ENCODE assay signal across 23 mouse cellular contexts in the genomic region with DNA sequence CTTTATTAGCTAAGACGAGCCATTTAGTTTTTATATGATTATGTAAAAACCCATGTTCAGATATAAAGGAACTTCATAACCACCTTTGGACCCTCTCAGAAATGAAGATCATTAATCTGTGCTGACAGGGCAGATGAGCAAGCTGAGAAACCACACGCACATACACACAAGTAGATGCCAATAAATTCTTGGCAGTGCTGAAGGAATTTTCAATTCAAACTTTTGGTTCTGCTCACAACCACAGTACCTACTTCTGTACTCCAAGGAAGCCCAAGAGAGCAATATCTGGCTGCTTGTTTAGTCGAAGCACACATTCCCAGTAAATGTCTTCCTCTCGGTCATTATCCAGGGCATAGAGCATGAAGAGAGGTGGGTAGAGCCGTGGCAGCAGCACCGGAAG.
"Had no signal": no experiment of that assay in that cellular context is flagged by ENCODE, and none has a peak within 500 bp of the region (broad histone marks: within the 10 kb centered on the region; RNA-seq: fewer than 3 reads in every experiment).

No protein-coding gene starts in this region.

- H3K9ac ChIP-seq: heart, embryonic 12.5 days; hindbrain, embryonic 12.5 days; hindbrain, embryonic 14.5 days; intestine, embryonic 15.5 days; limb, embryonic 12.5 days; liver, embryonic 13.5 days; liver, embryonic 15.5 days; liver, postnatal 0 days had no signal

- H3K4me3 ChIP-seq: gastrocnemius, adult 2 months; heart, embryonic 10.5 days; heart, embryonic 12.5 days; hindbrain, embryonic 10.5 days; hindbrain, embryonic 12.5 days; intestine, embryonic 15.5 days; layer of hippocampus, adult 2 months; left cerebral cortex, adult 2 months; limb, embryonic 10.5 days; limb, embryonic 12.5 days; liver, embryonic 13.5 days; liver, embryonic 15.5 days had no signal

- DNase-seq: gastrocnemius, adult 2 months; gastrocnemius, postnatal 10 days; gastrocnemius, postnatal 25 days; heart, adult 18-20 months; heart, postnatal 10 days; heart, postnatal 4 days; liver; liver, embryonic 13.5 days; liver, postnatal 0 days had no signal

- H3K4me2 ChIP-seq: heart, embryonic 12.5 days; hindbrain, embryonic 12.5 days; hindbrain, embryonic 14.5 days; intestine, embryonic 15.5 days; limb, embryonic 12.5 days; liver, embryonic 13.5 days; liver, embryonic 15.5 days had no signal

- H3K4me1 ChIP-seq: hindbrain, embryonic 10.5 days; hindbrain, embryonic 12.5 days; intestine, embryonic 15.5 days; limb, embryonic 10.5 days; limb, embryonic 12.5 days had no signal

- H3K27ac ChIP-seq: gastrocnemius, adult 2 months; heart, embryonic 10.5 days; hindbrain, embryonic 10.5 days; hindbrain, embryonic 12.5 days; hindbrain, embryonic 14.5 days; intestine, embryonic 15.5 days; layer of hippocampus, adult 2 months; left cerebral cortex, adult 2 months; limb, embryonic 10.5 days; limb, embryonic 12.5 days; liver, embryonic 13.5 days; liver, embryonic 15.5 days had no signal

- H3K27me3 ChIP-seq: heart, embryonic 12.5 days; hindbrain, embryonic 12.5 days; intestine, embryonic 15.5 days; limb, embryonic 12.5 days; liver, embryonic 13.5 days; liver, embryonic 15.5 days had no signal

- H3K9me3 ChIP-seq: heart, embryonic 10.5 days; heart, embryonic 12.5 days; hindbrain, embryonic 10.5 days; hindbrain, embryonic 12.5 days; intestine, embryonic 15.5 days; limb, embryonic 10.5 days; limb, embryonic 12.5 days; liver, embryonic 13.5 days; liver, embryonic 15.5 days had no signal

- H3K36me3 ChIP-seq: intestine, embryonic 15.5 days had no signal

- ATAC-seq: hindbrain, embryonic 16.5 days; inflammation-experienced regulatory T-cells, adult 6 months; intestine, embryonic 15.5 days; intestine, postnatal 0 days; liver, postnatal 0 days had no signal
